Mouse (Mus musculus): ENCODE measurements around the gene Catsper4. TPM values are rescaled to one million over a fixed set of nuclear protein-coding genes. Genes with fewer than 3 reads are reported as not detected.

Catsper4 gene
- total RNA-seq, 2 experiments from 2014 or later = not detected

DNA sequence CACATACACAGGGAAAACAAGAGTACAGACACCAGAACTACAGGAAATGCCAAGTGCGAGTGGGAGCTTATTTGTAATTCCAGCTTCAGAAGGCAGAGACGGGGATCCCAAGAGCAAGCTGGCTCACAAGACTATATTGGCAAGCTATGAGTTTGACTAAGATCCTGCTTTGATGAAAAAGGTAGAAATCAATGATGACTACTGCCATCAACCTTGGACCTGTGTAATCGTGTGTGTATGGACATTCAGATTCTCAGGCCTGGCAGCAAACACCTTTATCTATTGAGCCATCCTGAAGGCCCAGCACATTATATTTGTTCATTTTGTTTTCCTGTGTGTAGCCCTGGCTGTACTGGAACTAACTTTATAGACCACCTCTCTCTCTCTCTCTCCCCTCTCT is 43.5 kb downstream of the Catsper4 start:
- DNase-seq (ENCODE audit: low spot score in 2 of 2) = peak in 1 of 2 experiments; percentile 11

GRCm38 (mm10) chr4:134181825-134182224 is 45.4 kb downstream of the Catsper4 start:
- DNase-seq (ENCODE audit: low spot score in 2 of 2) = no peak

GRCm38 (mm10) chr4:134181112-134181511 is 46.1 kb downstream of the Catsper4 start:
- no peak for DNase-seq (ENCODE audit: low spot score in 2 of 2)

DNA sequence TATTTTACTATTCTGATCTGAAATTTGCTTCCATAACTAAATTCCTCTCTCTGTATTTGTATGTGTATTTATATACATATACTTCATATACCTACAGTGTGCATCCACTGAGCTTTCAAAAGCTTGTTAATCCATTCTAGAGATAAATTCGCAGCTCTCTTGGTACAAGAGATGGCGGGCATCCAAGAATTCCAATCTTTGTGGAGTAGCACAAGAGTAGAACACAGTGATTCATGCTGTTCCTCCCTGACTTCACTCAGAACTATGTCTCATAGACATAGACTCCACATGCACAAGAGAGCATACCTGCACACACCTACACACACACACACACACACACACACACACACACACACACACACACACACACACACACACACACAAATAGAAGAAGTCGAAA is 54.8 kb downstream of the Catsper4 start:
- DNase-seq (ENCODE audit: low spot score in 2 of 2) = peak in 1 of 2 experiments; percentile 44

DNA sequence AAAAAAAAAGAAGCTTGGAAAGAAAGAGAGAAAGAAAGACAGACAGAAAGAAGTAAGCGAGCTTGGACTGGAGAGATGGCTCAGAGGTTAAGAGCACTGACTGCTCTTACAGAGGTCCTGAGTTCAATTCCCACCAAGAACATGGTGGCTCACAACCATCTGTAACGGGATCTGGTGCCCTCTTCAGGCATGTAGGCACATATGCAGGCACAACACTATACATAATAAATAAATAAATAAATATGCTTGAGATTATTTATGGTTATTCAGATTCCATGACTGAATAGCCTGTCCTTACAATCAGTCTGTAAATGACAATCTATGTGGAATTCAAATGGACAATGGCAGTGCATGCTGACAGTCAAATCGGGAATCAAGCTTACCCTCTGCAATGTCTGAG is 60.3 kb downstream of the Catsper4 start:
- no peak for DNase-seq (ENCODE audit: low spot score in 2 of 2)

GRCm38 (mm10) chr4:134165548-134166465 is 61.4 kb downstream of the Catsper4 start:
- no peak for DNase-seq (ENCODE audit: low spot score in 2 of 2)

- no peak for DNase-seq (ENCODE audit: low spot score in 2 of 2)
Measured at GRCm38 (mm10) chr4:134165024-134165423, 62.2 kb downstream of the Catsper4 start.

DNA sequence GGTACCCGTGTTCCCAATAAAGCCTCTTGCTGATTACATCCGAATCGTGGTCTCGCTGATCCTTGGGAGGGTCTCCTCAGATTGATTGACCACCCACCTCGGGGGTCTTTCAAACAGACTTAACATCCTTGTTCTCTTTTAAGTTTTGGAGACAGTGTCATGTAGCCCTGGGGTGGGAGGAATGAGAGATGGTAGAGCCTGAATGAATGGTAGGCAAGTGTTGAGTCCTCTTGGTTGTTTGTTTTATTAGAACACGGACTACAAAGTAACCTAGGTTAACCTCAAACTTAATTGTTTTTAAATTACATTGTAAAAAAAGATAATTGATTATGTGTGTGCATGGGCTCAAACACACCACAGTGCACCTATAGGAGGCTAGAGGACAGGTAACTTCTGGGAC is 62.6 kb downstream of the Catsper4 start:
- DNase-seq (ENCODE audit: low spot score in 2 of 2) = no peak

Other genes starting within 250 kb of the Catsper4 start
- gene Dhdds, start 226.5 kb downstream of the Catsper4 start, total RNA-seq (2021) = 10 to 100 TPM; 56.6 to 61.9 TPM
- not detected for gene Lin28a, start 208.5 kb downstream of the Catsper4 start, total RNA-seq (2021)
- not detected for gene Zfp683, start 173.5 kb downstream of the Catsper4 start, total RNA-seq (2021)
- gene Crybg2, start 166.6 kb downstream of the Catsper4 start, total RNA-seq (2021) = 1 to 10 TPM; 2.1 to 4.2 TPM
- gene Cd52, start 132.3 kb downstream of the Catsper4 start, total RNA-seq (2021) = 1 to 10 TPM in 1 of 2 experiments, under 1 TPM in 1; 0.74 to 1.9 TPM
- 10 to 100 TPM; 33.5 TPM for gene Ubxn11, start 124.8 kb downstream of the Catsper4 start, total RNA-seq (2021)
- gene Sh3bgrl3, start 98.6 kb downstream of the Catsper4 start, total RNA-seq (2021) = 100 to 1,000 TPM; 250 to 270 TPM
- gene Cep85, start 40.3 kb downstream of the Catsper4 start, total RNA-seq (2021) = 10 to 100 TPM; 15.3 to 17.2 TPM
- not detected for gene Gm7534, start 24.4 kb downstream of the Catsper4 start, total RNA-seq (2021)
- gene Cnksr1, start 11.0 kb upstream of the Catsper4 start, total RNA-seq (2021) = under 1 TPM; 0.13 to 0.64 TPM
- not detected for gene E130218I03Rik, start 16.3 kb upstream of the Catsper4 start, total RNA-seq (2021)
- gene Zfp593, start 18.2 kb upstream of the Catsper4 start, total RNA-seq (2021) = 10 to 100 TPM; 11.9 to 12.2 TPM
- not detected for gene Gm30191, start 19.6 kb upstream of the Catsper4 start, total RNA-seq (2021)
- gene Grrp1, start 26.7 kb upstream of the Catsper4 start, total RNA-seq (2021) = 1 to 10 TPM; 1.6 to 1.7 TPM
- gene Pdik1l, start 60.5 kb upstream of the Catsper4 start, total RNA-seq (2021) = 10 to 100 TPM; 16.4 to 17.8 TPM
- not detected for gene Trim63, start 87.7 kb upstream of the Catsper4 start, total RNA-seq (2021)
- gene Slc30a2, start 115.8 kb upstream of the Catsper4 start, total RNA-seq (2021) = under 1 TPM in 1 of 2 experiments, not detected in 1; 0.10 TPM
- gene Extl1, start 156.5 kb upstream of the Catsper4 start, total RNA-seq (2021) = 10 to 100 TPM; 46.1 to 48.0 TPM
- gene Pafah2, start 168.9 kb upstream of the Catsper4 start, total RNA-seq (2021) = 1 to 10 TPM; 5.0 to 5.9 TPM
- gene Stmn1, start 240.9 kb upstream of the Catsper4 start, total RNA-seq (2021) = 100 to 1,000 TPM; 373 to 429 TPM

All from layer of hippocampus, adult 18-20 months (tissue).